Mouse (Mus musculus) heart, embryonic 16.5 days (tissue): ENCODE results near the gene Rad54l2. TPM values are rescaled to one million over a fixed set of nuclear protein-coding genes. Genes with fewer than 3 reads are reported as not detected.

Experiments used
- ATAC-seq: fragments of 200-750 bp; cut with Nextera tagmentation; replicated peaks from 2 replicates; pipeline ENCODE4 v1.8.0; 2017; ENCODE audit warnings: moderate number of reproducible peaks; ENCODE audit not compliant: insufficient read depth, low FRiP score; ENCODE audit errors: extremely low read depth
- H3K27ac ChIP-seq: fragments of 300-500 bp; sonication (generic); 2 replicates; pipeline ENCODE4 v1.5.1; 2014; ENCODE audit warnings: mild to moderate bottlenecking, low read length, control low read depth, moderate library complexity
- H3K27me3 ChIP-seq: fragments of 300-500 bp; sonication (generic); 2 replicates; pipeline ENCODE4 v1.6.1; 2014; ENCODE audit warnings: low read length, mixed read lengths; ENCODE audit not compliant: control insufficient read depth, insufficient read depth
- H3K36me3 ChIP-seq: fragments of 300-500 bp; sonication (generic); 2 replicates; pipeline ENCODE4 v1.6.1; 2014; ENCODE audit not compliant: control insufficient read depth, insufficient read depth
- H3K4me1 ChIP-seq: fragments of 300-500 bp; sonication (generic); 2 replicates; pipeline ENCODE4 v1.6.1; 2014; ENCODE audit warnings: low read length, mixed read lengths; ENCODE audit not compliant: control insufficient read depth, insufficient read depth
- H3K4me2 ChIP-seq: fragments of 300-500 bp; sonication (generic); 2 replicates; pipeline ENCODE4 v1.6.1; 2014; ENCODE audit warnings: low read depth, mild to moderate bottlenecking, control low read depth, low read length
- H3K4me3 ChIP-seq: fragments of 300-500 bp; sonication (generic); 2 replicates; pipeline ENCODE4 v1.5.1; 2014; ENCODE audit warnings: mild to moderate bottlenecking, control low read depth, low read length
- H3K9ac ChIP-seq: fragments of 300-500 bp; sonication (generic); 2 replicates; pipeline ENCODE4 v1.6.1; 2014; ENCODE audit warnings: low read length, control low read depth
- H3K9me3 ChIP-seq: fragments of 300-500 bp; sonication (generic); replicated peaks from 2 replicates; pipeline ENCODE4 v1.6.1; 2016; ENCODE audit warnings: low read length; ENCODE audit not compliant: control insufficient read depth
- WGBS: fragments of 180-500 bp; shearing (Covaris S2); extraction: QIAGEN DNeasy Blood & Tissue Kit; methylation state at CpG from one replicate; pipeline ENCODE4 v1.1.7; 2014; 5-methylcytosine and 5-hydroxymethylcytosine counted together
- polyA plus RNA-seq: library from polyadenylated mRNA; unstranded; fragments of >200 nt; fragmentation: Nextera tagmentation; extraction: Ambion mirVana; gene quantifications from 2 replicates; pipeline ENCODE4 v1.2.1, GENCODE M21; 2015

Rad54l2 gene
- polyA plus RNA-seq, 1 experiment from 2014 or later: 3.8 TPM

- Histone ChIP-seq H3K9me3 (no peaks in the 10 kb centered on the region), H3K4me3 (no peak overlapping the region), H3K27me3 (no peaks in the 10 kb centered on the region), H3K36me3 (peaks cover 30% of the 10 kb centered on the region), H3K9ac (no peak overlapping the region), H3K27ac (no peak overlapping the region), H3K4me2 (no peak overlapping the region), H3K4me1 (peaks cover 7% of the 10 kb centered on the region; the same call in 1 of the 2 replicates)
- 77% methylated on average over 4 of the region's 4 CpGs for WGBS
- no peak for ATAC-seq
These were observed 112.4 kb downstream of the Rad54l2 start for GRCm38 (mm10) chr9:106676571-106676970.

- Histone ChIP-seq H3K9ac (no peak overlapping the region), H3K27me3 (no peaks in the 10 kb centered on the region), H3K27ac (no peak overlapping the region), H3K4me1 (peaks cover 7% of the 10 kb centered on the region; the same call in 1 of the 2 replicates), H3K9me3 (no peaks in the 10 kb centered on the region), H3K4me3 (no peak overlapping the region), H3K36me3 (peaks cover 27% of the 10 kb centered on the region), H3K4me2 (no peak overlapping the region)
- no peak for ATAC-seq
- 72% methylated on average over 9 of the region's 9 CpGs for whole genome bisulfite sequencing
These were observed 113.0 kb downstream of the Rad54l2 start for GRCm38 (mm10) chr9:106675965-106676364.

GRCm38 (mm10) chr9:106675480-106675879 is 113.5 kb downstream of the Rad54l2 start:
- 0% methylated on average over 1 of the region's 1 CpGs for WGBS
- Histone ChIP-seq H3K36me3 (peaks cover 22% of the 10 kb centered on the region), H3K9ac (no peak overlapping the region), H3K4me1 (peaks cover 7% of the 10 kb centered on the region; the same call in 1 of the 2 replicates), H3K4me2 (no peak overlapping the region), H3K4me3 (no peak overlapping the region), H3K27me3 (no peaks in the 10 kb centered on the region), H3K27ac (no peak overlapping the region), H3K9me3 (no peaks in the 10 kb centered on the region)
- 0 out of 2 replicates have a peak, but pooled peaks have one; percentile 66 for ATAC-seq

GRCm38 (mm10) chr9:106673860-106674259 is 115.1 kb downstream of the Rad54l2 start:
- Histone ChIP-seq H3K4me1 (peaks cover 7% of the 10 kb centered on the region; the same call in 1 of the 2 replicates), H3K9ac (no peak overlapping the region), H3K4me3 (no peak overlapping the region), H3K27ac (no peak overlapping the region), H3K9me3 (no peaks in the 10 kb centered on the region), H3K36me3 (peaks cover 15% of the 10 kb centered on the region), H3K4me2 (no peak overlapping the region), H3K27me3 (no peaks in the 10 kb centered on the region)
- no peak for ATAC-seq
- WGBS: 83% methylated on average over 2 of the region's 2 CpGs

GRCm38 (mm10) chr9:106664856-106665255 is 124.1 kb downstream of the Rad54l2 start:
- Histone ChIP-seq H3K27me3 (no peaks in the 10 kb centered on the region), H3K4me1 (peaks cover 15% of the 10 kb centered on the region), H3K9ac (no peak overlapping the region), H3K27ac (no peak overlapping the region), H3K4me3 (no peak overlapping the region), H3K9me3 (no peaks in the 10 kb centered on the region), H3K36me3 (peaks cover 26% of the 10 kb centered on the region), H3K4me2 (no peak overlapping the region)
- WGBS: 85% methylated on average over 6 of the region's 6 CpGs
- no peak for ATAC-seq

GRCm38 (mm10) chr9:106664433-106664832 is 124.6 kb downstream of the Rad54l2 start:
- Histone ChIP-seq H3K4me1 (peaks cover 15% of the 10 kb centered on the region), H3K9ac (no peak overlapping the region), H3K9me3 (no peaks in the 10 kb centered on the region), H3K4me3 (no peak overlapping the region), H3K27ac (no peak overlapping the region), H3K36me3 (peaks cover 30% of the 10 kb centered on the region), H3K27me3 (no peaks in the 10 kb centered on the region), H3K4me2 (no peak overlapping the region)
- no peak for ATAC-seq
- 72% methylated on average over 4 of the region's 4 CpGs for WGBS

GRCm38 (mm10) chr9:106663200-106663599 is 125.8 kb downstream of the Rad54l2 start:
- H3K27ac ChIP-seq: no peak overlapping the region
- peaks cover 42% of the 10 kb centered on the region for H3K36me3 ChIP-seq
- H3K4me2 ChIP-seq: no peak overlapping the region
- peaks cover 15% of the 10 kb centered on the region for H3K4me1 ChIP-seq
- peak; percentile 50; the same call in 1 of the 2 replicates for ATAC-seq
- 31% methylated on average over 6 of the region's 6 CpGs for WGBS
- no peak overlapping the region for H3K4me3 ChIP-seq
- H3K9ac ChIP-seq: no peak overlapping the region
- H3K9me3 ChIP-seq: no peaks in the 10 kb centered on the region
- no peaks in the 10 kb centered on the region for H3K27me3 ChIP-seq

- no peak for ATAC-seq
- H3K4me1 ChIP-seq: peaks cover 21% of the 10 kb centered on the region
- H3K9ac ChIP-seq: no peak overlapping the region
- H3K4me2 ChIP-seq: no peak overlapping the region
- no peak overlapping the region for H3K27ac ChIP-seq
- H3K36me3 ChIP-seq: peaks cover 37% of the 10 kb centered on the region
- H3K9me3 ChIP-seq: no peaks in the 10 kb centered on the region
- WGBS: 92% methylated on average over 1 of the region's 1 CpGs
- H3K4me3 ChIP-seq: no peak overlapping the region
- H3K27me3 ChIP-seq: peaks cover 18% of the 10 kb centered on the region
These were observed 129.1 kb downstream of the Rad54l2 start for GRCm38 (mm10) chr9:106659935-106660334.

GRCm38 (mm10) chr9:106659441-106659840 is 129.6 kb downstream of the Rad54l2 start:
- Histone ChIP-seq H3K4me1 (peaks cover 21% of the 10 kb centered on the region), H3K4me3 (no peak overlapping the region), H3K9me3 (no peaks in the 10 kb centered on the region), H3K4me2 (no peak overlapping the region), H3K9ac (no peak overlapping the region), H3K36me3 (peaks cover 37% of the 10 kb centered on the region), H3K27me3 (peaks cover 23% of the 10 kb centered on the region), H3K27ac (no peak overlapping the region)
- WGBS: 81% methylated on average over 7 of the region's 7 CpGs
- no peak for ATAC-seq
